Mouse (Mus musculus): ENCODE data around the gene Hoxa4. TPM values are rescaled to one million over a fixed set of nuclear protein-coding genes. Genes with fewer than 3 reads are reported as not detected.

Hoxa4 gene
- polyA plus RNA-seq, 1 experiment: not detected

DNA sequence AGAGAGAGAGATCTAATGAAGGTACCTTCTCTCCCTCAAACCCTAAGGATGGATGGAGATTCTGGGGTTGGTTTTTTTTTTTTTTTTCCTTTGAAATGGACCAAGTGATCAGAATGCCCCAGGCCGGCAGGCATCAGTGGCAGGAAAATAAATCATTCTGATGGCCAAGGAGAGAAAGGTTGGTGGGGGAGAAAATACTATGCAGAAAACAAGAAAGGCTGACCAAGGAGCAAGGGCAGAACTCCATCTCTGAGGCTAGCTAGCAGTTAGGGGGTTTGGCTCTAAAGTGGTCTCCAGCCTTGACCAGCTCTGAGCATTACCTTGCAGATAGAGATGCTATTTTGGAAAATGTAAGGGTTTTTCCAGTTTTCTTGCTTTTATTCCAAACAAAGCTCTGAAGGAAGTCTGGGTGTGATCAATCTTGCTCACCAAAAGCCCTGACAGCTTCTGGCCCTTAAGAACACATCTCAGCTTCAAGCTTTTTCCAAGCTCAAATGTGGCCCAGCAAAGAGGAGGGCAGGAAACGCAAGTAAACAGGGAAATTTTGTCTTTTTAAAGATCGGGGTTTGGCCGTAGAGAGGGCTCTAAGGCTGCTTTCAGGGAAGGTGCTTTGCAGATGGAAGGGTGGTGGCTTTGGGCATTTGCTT lies 25.0 kb downstream of the Hoxa4 start:
- H3K4me3 ChIP-seq (ENCODE audit: insufficient read depth, low read depth, low read length): no peak overlapping the region
- H3K27ac ChIP-seq (ENCODE audit: insufficient read depth, low read depth, low read length): no peak overlapping the region
- H3K4me1 ChIP-seq (ENCODE audit: control insufficient read depth, insufficient read depth, low read length): no peaks in the 10 kb centered on the region
- WGBS: 9% methylated on average over 4 of the region's 4 CpGs
- TF ChIP-seq CTCF (IDR thresholded peaks at IDR 0.05; ENCODE audit: insufficient read depth, low read depth, low read length): no peak
- no peak for TF ChIP-seq POLR2A (IDR thresholded peaks at IDR 0.05; ENCODE audit: insufficient read depth, low read depth, low read length)

DNA sequence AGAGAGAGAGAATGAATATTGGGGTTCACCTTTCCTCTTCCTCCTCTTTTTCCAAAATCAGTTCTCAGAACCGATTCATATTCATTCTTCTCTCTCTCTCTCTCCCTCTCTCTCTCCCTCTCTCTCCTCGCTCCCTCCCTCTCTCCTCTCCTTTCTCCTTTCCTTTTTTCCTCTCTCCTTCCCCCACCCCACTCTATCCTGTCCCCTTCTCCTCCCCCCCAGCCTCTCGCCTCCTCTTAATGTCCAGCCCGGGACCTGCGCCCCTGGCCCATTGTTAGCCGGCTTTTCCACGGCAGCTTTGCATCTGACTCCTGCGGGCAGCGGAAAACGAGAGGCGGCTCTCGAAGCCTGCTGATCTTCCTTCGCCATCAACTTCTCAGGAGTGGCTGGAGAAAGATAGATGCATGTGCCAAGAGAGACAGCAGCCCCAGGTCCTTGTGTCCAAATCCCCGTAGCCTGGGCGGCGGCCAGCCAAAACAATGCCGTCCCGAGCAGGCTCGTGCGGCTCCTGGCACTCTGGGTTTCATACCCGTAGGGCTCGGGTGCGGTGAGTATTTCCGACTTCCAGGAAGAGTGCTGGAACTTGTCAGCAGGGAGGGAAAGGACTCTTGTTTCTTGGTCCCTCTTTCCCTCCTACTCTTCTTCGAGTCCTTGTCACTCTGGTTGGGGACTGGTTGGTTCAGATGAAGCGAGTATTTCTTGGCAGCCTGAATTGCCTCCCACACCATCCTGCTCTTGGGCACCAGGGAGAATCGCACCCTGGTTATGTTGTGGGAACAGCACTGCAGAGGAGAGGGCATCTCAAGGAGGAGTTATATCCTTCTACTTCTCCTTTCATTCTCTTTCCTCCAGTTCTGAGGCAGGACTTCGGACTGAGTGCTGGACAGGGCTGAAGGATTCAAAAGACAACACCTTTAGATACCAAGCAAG lies 25.8 kb downstream of the Hoxa4 start:
- no peak overlapping the region for H3K27ac ChIP-seq (ENCODE audit: insufficient read depth, low read depth, low read length)
- TF ChIP-seq CTCF (IDR thresholded peaks at IDR 0.05; ENCODE audit: insufficient read depth, low read depth, low read length) (no peak), POLR2A (IDR thresholded peaks at IDR 0.05; ENCODE audit: insufficient read depth, low read depth, low read length) (no peak)
- WGBS: 4% methylated on average over 28 of the region's 28 CpGs
- H3K4me3 ChIP-seq (ENCODE audit: insufficient read depth, low read depth, low read length): no peak overlapping the region
- no peaks in the 10 kb centered on the region for H3K4me1 ChIP-seq (ENCODE audit: control insufficient read depth, insufficient read depth, low read length)

GRCm38 (mm10) chr6:52164626-52165440 lies 26.7 kb downstream of the Hoxa4 start, which contains the start of gene Hoxa2:
Gene Hoxa2 (minus strand): TSS chr6:52164831.
- no peaks in the 10 kb centered on the region for H3K4me1 ChIP-seq (ENCODE audit: control insufficient read depth, insufficient read depth, low read length)
- TF ChIP-seq CTCF (IDR thresholded peaks at IDR 0.05; ENCODE audit: insufficient read depth, low read depth, low read length) (no peak), POLR2A (IDR thresholded peaks at IDR 0.05; ENCODE audit: insufficient read depth, low read depth, low read length) (no peak)
- no peak within 1 kb of the TSS for H3K27ac ChIP-seq (ENCODE audit: insufficient read depth, low read depth, low read length)
- H3K4me3 ChIP-seq (ENCODE audit: insufficient read depth, low read depth, low read length): no peak within 1 kb of the TSS
- WGBS: 2% methylated on average over 25 of the region's 25 CpGs

DNA sequence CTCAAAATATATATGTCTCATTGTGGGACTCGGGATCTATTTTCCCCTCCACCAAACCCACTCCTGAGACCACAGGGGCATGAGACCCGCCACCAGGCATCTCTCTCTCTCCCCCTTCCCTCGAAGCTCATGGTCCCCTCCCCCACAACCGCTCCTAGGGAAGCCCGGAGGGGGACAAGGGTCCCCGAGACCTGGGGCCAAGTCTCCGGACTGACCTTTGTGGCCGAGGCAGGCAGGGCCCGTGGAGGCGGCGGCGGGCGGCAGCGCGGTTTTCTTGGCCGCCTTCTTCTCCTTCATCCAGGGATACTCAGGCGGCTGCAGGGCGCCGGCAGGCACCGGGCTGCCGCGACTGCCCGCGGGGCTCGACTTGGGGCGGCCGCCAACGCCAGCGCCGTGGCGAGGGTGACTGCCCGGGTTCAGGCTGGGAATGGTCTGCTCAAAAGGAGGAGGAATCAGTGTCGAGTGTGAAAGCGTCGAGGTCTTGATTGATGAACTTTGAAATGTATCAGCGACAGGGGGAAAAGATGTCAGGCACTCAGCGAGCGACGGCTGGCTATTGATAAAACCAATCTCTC lies 27.4 kb downstream of the Hoxa4 start:
- Histone ChIP-seq H3K4me1 (ENCODE audit: control insufficient read depth, insufficient read depth, low read length) (no peaks in the 10 kb centered on the region), H3K4me3 (ENCODE audit: insufficient read depth, low read depth, low read length) (no peak overlapping the region), H3K27ac (ENCODE audit: insufficient read depth, low read depth, low read length) (no peak overlapping the region)
- 2% methylated on average over 39 of the region's 39 CpGs for WGBS
- TF ChIP-seq POLR2A (IDR thresholded peaks at IDR 0.05; ENCODE audit: insufficient read depth, low read depth, low read length) (no peak), CTCF (IDR thresholded peaks at IDR 0.05; ENCODE audit: insufficient read depth, low read depth, low read length) (no peak)

DNA sequence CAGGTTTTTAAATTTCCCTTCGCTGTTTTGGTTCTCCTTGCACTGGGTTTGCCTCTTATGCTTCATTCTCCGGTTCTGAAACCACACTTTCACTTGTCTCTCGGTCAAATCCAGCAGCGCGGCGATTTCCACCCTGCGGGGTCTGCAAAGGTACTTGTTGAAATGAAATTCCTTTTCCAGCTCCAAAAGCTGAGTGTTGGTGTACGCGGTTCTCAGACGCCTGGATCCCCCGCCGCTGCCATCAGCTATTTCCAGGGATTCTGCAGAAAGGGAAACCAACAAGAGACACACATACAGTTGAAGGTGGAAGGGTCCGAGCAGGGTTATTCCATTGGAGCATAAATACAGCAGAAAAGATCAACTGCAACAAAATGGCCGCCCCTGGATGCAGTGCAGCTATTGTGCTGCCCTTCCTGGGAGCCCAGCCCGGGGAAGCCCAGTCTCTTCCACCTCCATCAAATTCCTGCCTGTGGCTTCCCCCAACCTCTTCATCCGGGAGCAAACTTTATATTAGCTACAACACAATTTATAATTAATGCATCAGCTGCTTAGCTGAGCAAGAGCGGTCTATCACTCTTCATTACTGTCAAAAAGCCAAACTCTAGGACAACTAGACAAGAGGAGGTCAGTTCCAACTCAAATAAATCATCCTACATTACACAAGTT lies 28.1 kb downstream of the Hoxa4 start:
- TF ChIP-seq POLR2A (IDR thresholded peaks at IDR 0.05; ENCODE audit: insufficient read depth, low read depth, low read length) (no peak), CTCF (IDR thresholded peaks at IDR 0.05; ENCODE audit: insufficient read depth, low read depth, low read length) (no peak)
- no peak overlapping the region for H3K4me3 ChIP-seq (ENCODE audit: insufficient read depth, low read depth, low read length)
- H3K27ac ChIP-seq (ENCODE audit: insufficient read depth, low read depth, low read length): no peak overlapping the region
- WGBS: 2% methylated on average over 17 of the region's 17 CpGs
- peaks cover 3% of the 10 kb centered on the region; the same call in 1 of the 2 replicates for H3K4me1 ChIP-seq (ENCODE audit: control insufficient read depth, insufficient read depth, low read length)

DNA sequence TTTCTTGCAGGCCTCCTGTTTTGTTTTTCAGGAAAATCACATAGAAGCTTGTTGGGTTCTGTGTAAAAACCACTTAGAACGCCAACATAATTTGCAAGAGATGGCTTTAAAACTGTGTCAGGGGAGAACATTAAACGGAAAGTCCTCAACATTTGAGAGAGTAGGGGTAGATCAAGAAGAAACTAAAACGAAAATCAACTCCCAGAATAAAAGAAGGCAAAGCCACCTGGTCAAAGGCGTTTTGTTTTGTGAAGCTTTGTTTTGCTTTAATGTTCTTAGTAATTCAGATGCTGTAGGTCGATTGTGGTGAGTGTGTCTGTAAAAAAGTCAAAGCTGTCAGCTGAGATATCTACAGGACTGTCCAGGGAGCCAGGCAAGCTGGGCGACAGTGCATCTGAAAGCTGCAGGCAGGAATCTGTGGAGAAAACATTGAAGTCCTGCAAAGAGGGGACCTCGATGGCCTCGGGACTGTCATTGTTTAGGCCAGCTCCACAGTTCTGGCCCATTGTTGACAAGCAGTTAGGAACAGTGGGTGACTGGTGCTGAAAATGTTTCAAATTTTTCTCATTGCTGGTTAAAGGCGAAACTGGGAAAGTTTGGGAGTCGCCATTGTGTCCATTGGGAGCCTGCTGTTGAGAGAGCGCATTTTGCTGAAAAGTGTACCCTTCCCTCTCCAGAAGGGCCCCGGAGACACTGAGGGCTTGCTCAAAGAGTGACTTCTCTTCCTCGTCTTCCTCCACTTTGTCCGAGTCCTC lies 28.8 kb downstream of the Hoxa4 start:
- 5% methylated on average over 14 of the region's 14 CpGs for WGBS
- no peak for TF ChIP-seq CTCF (IDR thresholded peaks at IDR 0.05; ENCODE audit: insufficient read depth, low read depth, low read length)
- no peak for TF ChIP-seq POLR2A (IDR thresholded peaks at IDR 0.05; ENCODE audit: insufficient read depth, low read depth, low read length)
- no peak overlapping the region for H3K27ac ChIP-seq (ENCODE audit: insufficient read depth, low read depth, low read length)
- H3K4me3 ChIP-seq (ENCODE audit: insufficient read depth, low read depth, low read length): no peak overlapping the region
- H3K4me1 ChIP-seq (ENCODE audit: control insufficient read depth, insufficient read depth, low read length): peaks cover 7% of the 10 kb centered on the region

DNA sequence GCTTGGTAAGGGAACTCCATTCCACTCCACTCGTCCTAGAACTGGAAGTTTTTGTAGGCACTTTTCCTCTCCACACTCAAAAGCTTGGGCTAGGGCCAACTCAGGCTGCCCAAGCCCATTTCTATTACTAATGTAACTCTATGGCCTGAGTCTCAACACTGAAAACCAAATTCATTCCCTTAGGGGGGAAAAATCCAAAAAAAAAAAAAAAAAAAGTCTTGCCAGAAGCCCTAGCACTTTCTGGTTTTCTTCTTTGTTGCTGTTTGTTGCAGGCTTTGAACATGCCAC lies 29.5 kb downstream of the Hoxa4 start:
- no peak for TF ChIP-seq POLR2A (IDR thresholded peaks at IDR 0.05; ENCODE audit: insufficient read depth, low read depth, low read length)
- TF ChIP-seq CTCF (IDR thresholded peaks at IDR 0.05; ENCODE audit: insufficient read depth, low read depth, low read length): no peak
- Histone ChIP-seq H3K4me1 (ENCODE audit: control insufficient read depth, insufficient read depth, low read length) (peaks cover 7% of the 10 kb centered on the region), H3K4me3 (ENCODE audit: insufficient read depth, low read depth, low read length) (no peak overlapping the region), H3K27ac (ENCODE audit: insufficient read depth, low read depth, low read length) (no peak overlapping the region)
- WGBS: 8% methylated on average over 1 of the region's 1 CpGs

All from olfactory bulb, adult 2 months (tissue).